Mouse (Mus musculus) regulatory T cell (primary cell): Measurements from ENCODE around the gene Gbf1.

Experiments used
- in situ Hi-C: fragments of 300-600 bp; cut with MboI, MseI; formaldehyde crosslinking; loops from one replicate; pipeline ENCODE4 v1.15.1; 2025; ENCODE audit warnings: high pct_unique_total_duplicates

The Gbf1 gene

DNA sequence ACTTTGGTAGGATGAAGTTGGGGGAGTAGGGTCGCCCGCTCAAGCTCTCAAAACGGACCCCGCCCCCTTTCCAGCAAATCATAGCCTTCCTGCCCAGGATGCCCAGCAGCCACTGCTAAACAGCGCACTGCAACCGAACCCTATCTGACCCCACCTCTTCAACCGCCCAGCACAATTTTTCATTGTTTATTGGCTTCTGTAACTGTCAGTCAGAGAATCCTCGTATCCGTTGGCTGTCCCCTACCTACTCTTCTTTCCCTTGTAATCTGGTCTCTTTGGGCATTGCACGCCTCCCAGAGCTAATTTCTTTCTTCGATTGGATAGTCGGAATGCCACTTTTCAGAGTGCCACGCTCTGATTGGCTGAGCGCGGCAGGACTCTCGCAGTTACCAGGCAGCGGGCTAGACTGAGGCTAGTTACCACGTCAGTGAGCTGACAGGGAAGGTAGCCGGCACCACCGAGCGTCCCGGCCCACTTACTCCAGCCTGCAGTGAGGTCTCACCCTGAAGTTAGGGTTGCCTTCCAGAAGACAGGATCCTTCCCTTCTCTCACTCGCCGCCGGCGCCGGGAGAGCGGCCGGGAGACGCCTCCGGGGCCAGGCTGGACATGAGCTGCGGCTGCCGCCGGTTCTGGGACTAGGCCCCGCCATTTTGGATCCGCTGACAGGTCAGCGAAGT, at the start of gene Gbf1:
Gbf1 (plus strand) TSS at position 383 of the 677 bp plus-strand sequence.
- in situ Hi-C loops, result no loop called here

GRCm38 (mm10) chr19:46103437-46104186, 48.7 kb upstream of the Gbf1 start:
- in situ Hi-C loops, result no loop called here

DNA sequence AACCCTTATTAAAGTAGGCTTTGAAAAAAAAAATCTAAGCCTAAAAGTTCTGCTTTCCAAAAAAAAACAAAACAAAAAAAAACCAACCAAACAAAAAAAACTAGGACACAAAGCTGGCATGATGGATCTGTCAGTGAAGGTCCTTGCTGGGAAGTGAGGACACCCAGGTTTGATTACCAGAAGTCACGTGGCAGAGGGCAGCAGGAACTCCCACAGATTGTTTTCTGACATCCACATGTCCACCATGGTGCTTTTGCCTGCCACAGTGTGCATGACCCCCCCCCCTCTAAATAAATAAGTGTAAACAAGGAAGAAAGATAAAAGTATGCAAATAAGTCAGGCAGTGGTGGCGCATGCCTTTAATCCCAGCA, 48.1 kb upstream of the Gbf1 start:
- in situ Hi-C loops, result no loop called here

DNA sequence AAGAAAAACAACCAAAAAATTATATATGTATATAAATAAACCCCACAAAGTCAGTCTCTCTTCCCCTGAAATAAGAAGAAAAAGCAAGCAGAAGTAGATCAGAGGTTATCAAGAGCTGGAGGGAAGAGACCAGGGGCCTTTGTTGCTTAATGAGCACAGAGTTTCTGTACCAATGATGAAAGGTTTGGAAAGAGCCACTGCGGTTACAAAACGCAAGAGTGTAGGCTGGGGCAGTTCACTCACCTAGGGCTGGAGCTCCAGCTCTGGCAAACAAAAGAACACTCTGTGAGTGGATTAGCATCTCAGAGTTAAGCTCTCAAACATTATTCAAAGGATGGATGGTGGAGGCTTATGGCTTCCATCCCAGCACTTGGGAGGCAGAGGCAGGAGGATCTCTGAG, 42.1 kb upstream of the Gbf1 start:
- in situ Hi-C loops, result loop anchor here (10.0 kb wide), 1 partner anchor 735 kb away; no protein-coding TSS in a partner anchor

DNA sequence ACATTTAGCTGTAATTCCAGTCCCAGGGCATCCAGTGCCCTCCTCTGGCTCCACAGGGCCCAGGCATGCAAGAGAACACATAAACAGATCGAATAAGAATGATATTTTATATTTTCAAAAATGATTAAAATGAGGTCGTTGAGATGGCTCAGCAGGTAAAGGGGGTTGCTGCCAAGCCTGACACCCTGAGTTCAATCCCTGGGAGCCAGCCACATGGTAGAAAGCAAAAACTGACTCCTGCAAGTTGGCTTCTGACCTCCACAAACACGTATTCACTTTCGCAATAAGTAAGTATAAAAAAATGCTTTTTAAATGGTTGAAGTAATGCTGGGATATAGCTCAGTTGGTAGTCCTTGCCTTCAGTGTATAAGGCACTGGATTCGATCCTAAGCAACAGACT, 41.5 kb upstream of the Gbf1 start:
- in situ Hi-C loops, result loop anchor here (10.0 kb wide), 1 partner anchor 734 kb away; no protein-coding TSS in a partner anchor

GRCm38 (mm10) chr19:46114617-46115016, 37.7 kb upstream of the Gbf1 start:
- in situ Hi-C loops, result loop anchor here (10.0 kb wide), 1 partner anchor 730 kb away; no protein-coding TSS in a partner anchor

DNA sequence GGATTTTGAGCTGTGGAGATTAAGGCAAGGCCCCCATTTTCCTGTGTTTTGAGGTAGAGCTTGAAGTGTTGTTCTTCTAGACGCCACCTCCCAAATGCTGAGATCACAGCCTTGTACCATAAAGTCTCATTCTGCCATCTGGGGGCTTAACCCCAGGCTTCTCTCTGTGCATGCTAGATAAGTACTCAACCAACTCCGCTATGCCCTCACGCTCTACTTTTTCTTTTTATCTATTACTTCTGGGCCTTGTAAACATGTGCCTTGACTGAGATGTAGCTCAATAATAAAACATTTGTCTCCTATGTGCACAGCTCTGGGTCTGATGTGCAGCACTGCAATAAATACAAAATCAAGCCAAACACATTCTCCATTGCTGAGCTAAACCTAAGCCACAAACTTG, 32.9 kb upstream of the Gbf1 start:
- in situ Hi-C loops, result loop anchor here (10.0 kb wide), 1 partner anchor 725 kb away; no protein-coding TSS in a partner anchor

GRCm38 (mm10) chr19:46120872-46121271, 31.4 kb upstream of the Gbf1 start:
- in situ Hi-C loops, result no loop called here

DNA sequence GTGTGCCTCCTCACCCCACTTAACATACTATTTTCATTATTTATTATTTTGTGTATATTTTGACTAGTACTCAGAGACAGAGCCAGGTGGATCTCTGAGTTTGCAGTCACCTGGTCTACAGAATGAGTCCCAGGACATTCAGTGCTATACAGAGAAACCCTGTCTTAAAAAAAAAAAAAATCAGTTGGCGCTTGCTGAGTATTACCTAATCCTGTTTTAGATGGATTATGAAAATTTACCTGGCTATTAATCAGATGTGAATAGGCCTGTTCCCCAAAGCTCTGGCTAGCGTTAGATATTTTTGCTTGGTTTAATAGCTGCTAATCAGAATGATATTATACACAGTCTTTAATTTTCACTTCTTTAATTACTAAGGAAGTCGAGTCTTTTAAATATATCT, 28.4 kb upstream of the Gbf1 start:
- in situ Hi-C loops, result no loop called here

DNA sequence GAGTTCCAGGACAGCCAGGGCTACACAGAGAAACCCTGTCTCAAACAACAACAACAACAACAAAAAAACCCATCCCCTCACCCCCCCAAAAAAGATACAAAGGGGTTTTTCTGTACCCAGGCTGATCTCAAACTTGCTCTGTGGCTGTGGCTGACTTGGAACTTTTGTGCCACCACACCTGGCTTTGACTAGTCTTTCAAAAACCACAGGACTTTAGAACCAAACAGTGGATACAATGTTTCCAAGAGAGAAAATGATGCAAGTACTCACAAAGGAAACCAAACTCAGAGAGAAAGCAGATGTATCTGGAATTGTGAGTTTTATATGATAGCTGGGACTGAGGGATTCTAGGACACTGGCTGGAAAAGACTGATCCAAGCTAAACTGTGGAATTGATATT, 27.7 kb upstream of the Gbf1 start:
- in situ Hi-C loops, result loop anchor here (5.0 kb wide), 1 partner anchor 32 kb away; no protein-coding TSS in a partner anchor

- in situ Hi-C loops, result loop anchor here (5.0 kb wide), 1 partner anchor 34 kb away; no protein-coding TSS in a partner anchor
Observed at GRCm38 (mm10) chr19:46126301-46126700, 26.0 kb upstream of the Gbf1 start.

DNA sequence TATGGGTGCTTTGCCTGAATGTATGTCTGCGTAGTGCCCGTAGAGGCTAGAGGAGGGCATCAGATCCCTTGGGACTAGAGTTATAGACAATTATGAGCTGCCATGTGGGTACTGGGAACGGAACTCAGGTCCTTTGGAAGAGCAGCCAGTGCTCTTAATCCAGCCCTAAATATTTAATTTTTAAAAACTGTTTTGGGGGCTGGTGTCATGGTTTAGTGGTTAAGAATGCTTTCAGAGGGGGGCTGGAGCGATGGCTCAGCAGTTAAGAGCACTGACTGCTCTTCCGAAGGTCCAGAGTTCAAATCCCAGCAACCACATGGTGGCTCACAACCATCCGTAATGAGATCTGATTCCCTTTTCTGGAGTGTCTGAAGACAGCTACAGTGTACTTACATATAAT, 22.6 kb upstream of the Gbf1 start:
- in situ Hi-C loops, result loop anchor here (5.0 to 10.0 kb wide), 2 partner anchors 37 to 215 kb away; partner anchors contain the start of gene Mfsd13a

- in situ Hi-C loops, result loop anchor here (10.0 kb wide), 1 partner anchor 214 kb away; the partner anchor contains the start of gene Mfsd13a
Observed at GRCm38 (mm10) chr19:46131283-46131682, 21.0 kb upstream of the Gbf1 start.

- in situ Hi-C loops, result loop anchor here (10.0 kb wide), 1 partner anchor 213 kb away; the partner anchor contains the start of gene Mfsd13a
Observed at GRCm38 (mm10) chr19:46131694-46132525, 20.4 kb upstream of the Gbf1 start, which contains the start of gene Elovl3. Gene Elovl3 (plus strand): TSS chr19:46131897.

GRCm38 (mm10) chr19:46132577-46132976, 19.7 kb upstream of the Gbf1 start:
- in situ Hi-C loops, result loop anchor here (10.0 kb wide), 1 partner anchor 212 kb away; the partner anchor contains the start of gene Mfsd13a

GRCm38 (mm10) chr19:46135297-46135696, 17.0 kb upstream of the Gbf1 start:
- in situ Hi-C loops, result loop anchor here (5.0 to 10.0 kb wide), 2 partner anchors 122 to 210 kb away; partner anchors contain the start of gene Mfsd13a

DNA sequence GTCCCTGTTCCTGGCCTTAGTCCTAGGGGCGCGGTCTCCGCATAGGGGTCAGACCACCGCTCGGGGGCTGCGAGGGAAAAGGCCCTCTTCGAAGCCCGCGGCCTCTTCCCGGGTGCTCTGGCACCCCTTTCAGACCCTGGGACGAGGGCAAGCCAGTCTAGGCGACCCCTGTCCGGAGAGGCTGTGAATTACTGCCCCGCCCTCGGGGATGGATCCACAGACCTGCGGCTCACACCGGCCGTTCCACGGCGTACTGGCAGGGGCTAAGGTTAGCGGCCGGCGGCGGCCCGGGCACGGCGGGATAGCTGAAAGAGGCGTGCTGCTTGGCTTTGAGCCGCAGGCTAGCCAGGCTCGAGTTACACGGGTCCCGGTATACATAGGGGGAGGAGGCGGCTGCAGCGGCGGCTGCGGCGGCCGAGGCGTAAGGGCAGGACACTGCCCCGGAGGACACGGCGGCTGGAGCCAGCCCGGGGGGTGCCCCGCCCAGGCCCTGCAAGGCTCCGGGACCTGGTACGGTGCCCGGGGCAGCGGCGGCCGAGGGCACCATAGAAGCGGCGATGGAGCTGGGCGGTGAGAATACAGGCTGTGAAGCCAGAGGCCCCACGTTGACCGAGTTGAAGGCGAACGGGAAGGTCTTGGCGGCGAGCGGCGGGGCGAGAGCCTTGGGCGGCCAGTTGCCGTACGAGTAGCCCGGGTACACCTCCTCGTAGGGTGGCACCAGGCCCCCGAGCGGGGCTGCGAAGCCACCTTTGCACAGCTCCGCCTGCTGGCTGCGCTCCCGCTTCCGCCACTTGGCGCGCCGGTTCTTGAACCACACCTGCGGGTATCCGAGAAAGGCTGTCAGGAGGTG, 16.3 kb upstream of the Gbf1 start:
- in situ Hi-C loops, result loop anchor here (5.0 to 10.0 kb wide), 2 partner anchors 121 to 209 kb away; partner anchors contain the start of gene Mfsd13a

DNA sequence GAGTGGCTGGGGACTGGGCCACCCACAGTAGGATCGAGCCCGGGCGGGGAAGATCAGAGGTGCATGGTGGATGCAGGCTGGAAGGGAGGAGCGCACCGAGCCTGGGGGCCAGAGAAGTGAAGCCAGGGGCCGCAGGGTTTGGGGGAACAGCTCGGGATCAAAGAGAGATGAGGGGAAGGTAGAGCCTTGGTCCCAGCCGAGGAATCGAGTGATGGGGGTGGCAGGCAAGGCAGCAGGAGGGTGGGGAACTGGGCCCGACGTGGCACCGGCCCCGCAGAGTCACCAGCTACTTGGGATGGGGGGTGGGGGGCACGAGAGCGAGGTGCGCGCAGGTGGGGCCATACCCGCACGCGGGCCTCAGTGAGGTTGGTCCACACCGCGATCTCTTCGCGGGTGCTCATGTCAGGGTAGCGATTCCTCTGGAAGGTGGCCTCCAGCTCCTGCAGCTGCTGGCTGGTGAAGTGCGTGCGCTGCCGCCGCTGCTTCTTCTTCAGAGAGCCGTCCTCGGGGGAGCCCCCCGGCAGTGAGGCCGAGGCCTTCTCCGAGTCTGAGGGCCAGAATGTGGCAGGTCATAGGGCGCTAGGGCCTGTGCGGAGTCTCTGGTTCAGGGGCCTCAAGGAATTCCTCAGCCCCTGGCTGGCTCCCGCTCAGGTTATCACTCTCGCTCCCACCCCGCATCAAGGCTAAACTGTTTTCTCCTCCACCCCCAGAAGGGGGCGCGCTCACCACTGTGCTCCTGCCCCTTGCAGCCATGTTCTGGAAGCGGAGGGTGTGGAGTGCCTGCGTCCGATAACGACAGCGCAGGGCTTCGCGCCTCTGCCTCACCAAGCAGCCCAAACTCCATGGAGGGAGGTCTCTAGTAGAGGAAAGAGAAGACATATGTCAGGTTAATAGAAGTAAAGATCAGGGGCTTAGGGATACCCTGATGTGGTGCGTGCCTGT, 15.4 kb upstream of the Gbf1 start:
- in situ Hi-C loops, result loop anchor here (5.0 to 10.0 kb wide), 2 partner anchors 120 to 208 kb away; partner anchors contain the start of gene Mfsd13a

DNA sequence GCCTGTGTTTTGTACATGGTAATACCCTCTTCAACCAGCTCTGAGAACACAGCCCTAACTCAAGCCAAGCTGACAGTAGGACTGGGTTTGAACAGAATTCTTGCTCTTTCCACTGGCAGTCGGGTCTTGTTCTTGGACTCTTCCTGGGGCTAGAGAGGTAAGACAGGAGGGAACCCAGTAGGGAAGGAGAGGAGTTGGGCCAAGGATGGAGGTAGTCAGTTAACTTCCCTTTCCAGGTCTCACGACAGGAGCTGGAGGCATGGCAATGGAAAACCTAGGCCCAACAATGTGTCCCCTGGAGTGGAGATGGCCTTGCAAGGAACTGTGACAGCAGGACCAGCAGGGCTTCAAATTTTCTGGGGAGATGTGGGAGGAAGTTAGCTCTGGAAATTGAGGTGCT, 12.0 kb upstream of the Gbf1 start:
- in situ Hi-C loops, result no loop called here
